Mouse (Mus musculus) CH12.LX (cell line): Measurements from ENCODE around the gene Olfr574. TPM values are rescaled to one million over a fixed set of nuclear protein-coding genes. Genes with fewer than 3 reads are reported as not detected.

ENCODE experiments used
- DNase-seq: peaks from one replicate; pipeline ENCODE4 v3.0.0-alpha.2; 2013; ENCODE audit errors: extremely low read depth
- H3K27ac ChIP-seq: 2 replicates; pipeline ENCODE4 v1.5.1; 2012; ENCODE audit warnings: low read depth, mild to moderate bottlenecking, control low read depth, moderate library complexity; ENCODE audit not compliant: insufficient read depth
- H3K27me3 ChIP-seq: replicated peaks from 2 replicates; pipeline ENCODE3; 2012; ENCODE audit warnings: inconsistent platforms
- H3K36me3 ChIP-seq, 2 experiments: replicated peaks in 1 of 2; 2 replicates each; pipeline versions ENCODE3 to v1.6.1; 2012; ENCODE audit warnings: inconsistent platforms in 1 of 2, low read length in 1 of 2, mild to moderate bottlenecking in 1 of 2, mixed read lengths in 1 of 2, moderate library complexity in 1 of 2; ENCODE audit not compliant: control insufficient read depth in 1 of 2, insufficient read depth in 1 of 2
- H3K4me1 ChIP-seq, 2 experiments: 2 replicates each; pipeline ENCODE4 v1.6.1; 2012; ENCODE audit warnings: inconsistent platforms in 1 of 2, moderate library complexity in 1 of 2; ENCODE audit not compliant: insufficient read depth in 2 of 2, control insufficient read depth in 1 of 2
- H3K4me2 ChIP-seq: 2 replicates; pipeline ENCODE4 v1.6.1; 2012; ENCODE audit warnings: low read depth, mild to moderate bottlenecking, control low read depth; ENCODE audit not compliant: poor library complexity, insufficient read depth, severe bottlenecking
- H3K4me3 ChIP-seq, 3 experiments: fragments of 150-350 bp in 1 of 3; sonication (generic) in 1 of 3; replicated peaks in 1 of 3; 2 replicates each; pipeline versions ENCODE3 to v1.5.1; 2011 to 2012; ENCODE audit warnings: low read depth in 2 of 3, low read length in 2 of 3, mild to moderate bottlenecking in 2 of 3, moderate library complexity in 2 of 3, control low read depth in 1 of 3, improper control_type of control experiment in 1 of 3, inconsistent platforms in 1 of 3, mixed read lengths in 1 of 3; ENCODE audit not compliant: poor library complexity in 1 of 3
- H3K79me2 ChIP-seq: replicated peaks from 2 replicates; pipeline ENCODE4 v1.6.1; 2012; ENCODE audit warnings: mild to moderate bottlenecking, moderate library complexity; ENCODE audit not compliant: control insufficient read depth, poor library complexity, insufficient read depth, severe bottlenecking; ENCODE audit errors: extremely low read depth
- H3K9ac ChIP-seq: 2 replicates; pipeline ENCODE4 v1.6.1; 2012; ENCODE audit warnings: low read depth, mild to moderate bottlenecking, control low read depth, moderate library complexity; ENCODE audit not compliant: insufficient read depth
- H3K9me3 ChIP-seq: replicated peaks from 2 replicates; pipeline ENCODE3; 2012; ENCODE audit warnings: low read length, inconsistent platforms, mixed read lengths
- CHD2 ChIP-seq: IDR thresholded peaks from 2 replicates; pipeline ENCODE4 v1.6.1; 2011; ENCODE audit warnings: low read length, improper control_type of control experiment
- E2F4 ChIP-seq: IDR thresholded peaks from 2 replicates; pipeline ENCODE4 v1.6.1; 2011; ENCODE audit warnings: low read depth, low read length, improper control_type of control experiment; ENCODE audit not compliant: insufficient replicate concordance
- EP300 ChIP-seq: IDR thresholded peaks from 2 replicates; pipeline ENCODE4 v1.6.1; 2011; ENCODE audit warnings: low read length, improper control_type of control experiment
- ETS1 ChIP-seq: conservative IDR thresholded peaks from 2 replicates; pipeline ENCODE4 v1.6.1; 2012; ENCODE audit warnings: low read depth, mild to moderate bottlenecking, inconsistent platforms, low read length, improper control_type of control experiment, moderate library complexity
- IRF4 ChIP-seq: IDR thresholded peaks from 2 replicates; pipeline ENCODE4 v1.6.1; 2014; ENCODE audit warnings: low read depth, mild to moderate bottlenecking, inconsistent platforms, low read length, improper control_type of control experiment
- JUN ChIP-seq: IDR thresholded peaks from 2 replicates; pipeline ENCODE4 v1.6.1; 2011; ENCODE audit warnings: low read depth, mild to moderate bottlenecking, low read length, improper control_type of control experiment, moderate library complexity; ENCODE audit not compliant: insufficient read depth
- KAT2A ChIP-seq: IDR thresholded peaks from 2 replicates; pipeline ENCODE4 v1.6.1; 2012; ENCODE audit warnings: low read length, improper control_type of control experiment, inconsistent platforms; ENCODE audit not compliant: insufficient replicate concordance
- MAFK ChIP-seq: IDR thresholded peaks from 2 replicates; pipeline ENCODE4 v1.6.1; 2011; ENCODE audit warnings: low read length, improper control_type of control experiment; ENCODE audit not compliant: insufficient replicate concordance
- MAX ChIP-seq: IDR thresholded peaks from 2 replicates; pipeline ENCODE4 v1.6.1; 2011; ENCODE audit warnings: low read length, improper control_type of control experiment
- NELFE ChIP-seq: IDR thresholded peaks from 2 replicates; pipeline ENCODE4 v1.6.1; 2011; ENCODE audit warnings: low read depth, low read length, improper control_type of control experiment
- POLR2A ChIP-seq: IDR thresholded peaks from 2 replicates; pipeline ENCODE4 v1.6.1; 2011; ENCODE audit warnings: low read depth, mild to moderate bottlenecking, improper control_type of control experiment, low read length
- RCOR1 ChIP-seq: conservative IDR thresholded peaks from 2 replicates; pipeline ENCODE4 v1.6.1; 2012; ENCODE audit warnings: low read depth, mild to moderate bottlenecking, inconsistent platforms, low read length, improper control_type of control experiment
- SIN3A ChIP-seq: IDR thresholded peaks from 2 replicates; pipeline ENCODE4 v1.6.1; 2012; ENCODE audit warnings: low read length, improper control_type of control experiment, inconsistent platforms
- SMC3 ChIP-seq: IDR thresholded peaks from 2 replicates; pipeline ENCODE4 v1.6.1; 2011; ENCODE audit warnings: low read depth, low read length, improper control_type of control experiment
- TCF12 ChIP-seq: IDR thresholded peaks from 2 replicates; pipeline ENCODE4 v1.6.1; 2014; ENCODE audit warnings: low read depth, mild to moderate bottlenecking, inconsistent platforms, low read length, improper control_type of control experiment
- ZC3H11A ChIP-seq: IDR thresholded peaks from 2 replicates; pipeline ENCODE4 v1.6.1; 2012; ENCODE audit warnings: low read depth, mild to moderate bottlenecking, inconsistent platforms, low read length, improper control_type of control experiment
- ZNF384 ChIP-seq: IDR thresholded peaks from 2 replicates; pipeline ENCODE4 v1.6.1; 2012; ENCODE audit warnings: low read depth, low read length, improper control_type of control experiment, inconsistent platforms
- dilution Hi-C: fragments of 300-500 bp; cut with MboI; formaldehyde crosslinking; loops from 2 replicates; pipeline ENCODE4 v1.14.3; 2020; ENCODE audit warnings: low sequenced_read_pairs; ENCODE audit not compliant: extremely low pct_unique_long_range_greater_than_20kb, extremely low pct_ligation_motif_present
- in situ Hi-C: fragments of 300-500 bp; cut with MboI; formaldehyde crosslinking; loops from 3 replicates; pipeline ENCODE4 v1.14.3; 2019; ENCODE audit warnings: low sequenced_read_pairs, low pct_ligation_motif_present, low pct_unique_long_range_greater_than_20kb, mixed read lengths
- polyA plus RNA-seq: library from polyadenylated mRNA; unstranded; fragments of >175 nt; gene quantifications from 2 replicates; pipeline ENCODE4 v1.2.1, GENCODE M21; 2012; ENCODE audit warnings: low read depth; ENCODE audit not compliant: insufficient read length
- total RNA-seq, 2 experiments: library from RNA; depleted of rRNA; stranded (reverse); fragments of 300-350 nt in 1 of 2; fragments of >200 nt in 1 of 2; gene quantifications; 2 replicates each; pipeline ENCODE4 v1.2.3; 2012 to 2014

Gene Olfr574
- total and polyA plus RNA-seq, 3 experiments: not detected

DNA sequence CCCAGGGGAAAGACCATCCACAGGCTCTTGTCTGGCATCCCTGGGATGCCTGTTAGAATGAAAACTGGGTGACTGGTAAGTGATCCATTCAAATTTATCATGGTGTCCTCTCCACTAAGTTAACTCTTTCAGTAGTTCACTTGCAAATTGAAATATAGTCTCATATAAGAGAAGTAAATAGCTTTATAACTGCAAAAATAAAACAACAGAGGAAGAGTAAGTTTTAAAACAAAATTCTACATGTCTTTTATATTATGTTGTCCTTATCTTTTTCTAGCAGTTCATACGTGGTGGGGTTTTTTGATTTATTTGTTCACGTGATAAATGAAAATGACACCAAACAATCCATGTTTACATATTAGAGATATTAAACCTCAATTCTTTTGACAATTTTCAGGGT, 5.8 kb upstream of the Olfr574 start, which contains the start of gene Olfr573-ps1:
TSS of gene Olfr573-ps1 (minus strand) at position 101 of the 400 bp plus-strand sequence.
- Histone ChIP-seq H3K4me1 (no peaks in the 10 kb centered on the region), H3K9me3 (no peaks in the 10 kb centered on the region), H3K4me3 (no peak within 1 kb of the TSS), H3K27ac (no peak within 1 kb of the TSS), H3K9ac (no peak within 1 kb of the TSS), H3K27me3 (no peaks in the 10 kb centered on the region), H3K36me3 (no peaks in the 10 kb centered on the region), H3K79me2 (no peaks in the 10 kb centered on the region), H3K4me2 (no peak within 1 kb of the TSS)
- DNase-seq: no peak
- in situ Hi-C loops: no loop called here
- dilution Hi-C loops: no loop called here
- TF ChIP-seq RCOR1 (no peak), EP300 (no peak), MAX (no peak), TCF12 (no peak), JUN (no peak), ZC3H11A (no peak), IRF4 (no peak), SIN3A (no peak), ZNF384 (no peak), POLR2A (no peak)

DNA sequence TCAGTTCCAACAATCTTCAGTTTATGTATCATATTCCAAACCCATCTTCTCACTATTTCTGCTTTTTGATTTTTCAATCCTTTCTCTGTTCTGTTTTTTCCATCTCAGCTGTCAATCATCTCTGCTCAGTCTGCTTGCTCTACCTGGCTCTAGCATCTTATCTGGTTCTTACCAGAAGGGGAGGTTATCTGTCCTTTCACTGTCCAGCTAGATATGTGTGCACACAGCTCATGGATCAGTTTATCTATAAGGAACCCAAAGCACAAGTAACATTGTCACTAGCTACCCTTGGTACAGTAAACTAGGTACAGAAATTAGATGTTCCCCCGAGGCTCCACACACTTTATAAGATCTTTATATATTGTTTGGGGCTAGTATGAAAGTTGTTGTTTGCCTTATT, 4.8 kb upstream of the Olfr574 start:
- no peaks in the 10 kb centered on the region for H3K36me3 ChIP-seq
- no peak for DNase-seq
- no peak for TF ChIP-seq MAFK
- no peak overlapping the region for H3K4me2 ChIP-seq
- no peaks in the 10 kb centered on the region for H3K4me1 ChIP-seq
- no peaks in the 10 kb centered on the region for H3K79me2 ChIP-seq
- no peaks in the 10 kb centered on the region for H3K9me3 ChIP-seq
- no peak overlapping the region for H3K27ac ChIP-seq
- in situ Hi-C loops: no loop called here
- dilution Hi-C loops: no loop called here
- no peak overlapping the region for H3K4me3 ChIP-seq
- no peak overlapping the region for H3K9ac ChIP-seq
- H3K27me3 ChIP-seq: no peaks in the 10 kb centered on the region

DNA sequence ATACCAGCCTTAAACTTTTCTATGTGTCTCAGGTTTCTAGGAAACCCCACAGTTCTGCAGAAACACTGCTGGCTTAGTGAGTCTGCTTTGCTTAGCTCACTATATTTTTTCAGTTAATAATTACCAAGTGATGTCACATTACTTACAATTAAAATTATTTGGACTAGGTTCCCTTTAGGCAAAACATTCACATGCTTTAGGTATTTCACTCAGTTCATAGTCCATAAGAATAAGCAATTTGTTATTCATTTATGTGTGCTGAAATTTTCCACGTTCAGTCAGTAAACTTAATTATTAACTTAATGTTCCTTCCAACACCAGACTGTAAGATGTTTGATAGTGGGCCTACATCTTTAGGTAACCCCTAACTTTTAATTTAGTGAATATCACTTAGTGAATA, 2.5 kb downstream of the Olfr574 start:
- H3K9me3 ChIP-seq: no peaks in the 10 kb centered on the region
- dilution Hi-C loops: no loop called here
- no peak for TF ChIP-seq KAT2A
- no peak for TF ChIP-seq ETS1
- no peak for TF ChIP-seq E2F4
- no peak for TF ChIP-seq NELFE
- no peak for TF ChIP-seq CHD2
- no peak for TF ChIP-seq TCF12
- TF ChIP-seq SMC3: no peak

More for the DNA sequence above, 2.5 kb downstream of the Olfr574 start:
- Histone ChIP-seq H3K4me2 (no peak overlapping the region), H3K9ac (no peak overlapping the region), H3K4me1 (no peaks in the 10 kb centered on the region), H3K79me2 (no peaks in the 10 kb centered on the region), H3K27me3 (no peaks in the 10 kb centered on the region), H3K27ac (no peak overlapping the region), H3K4me3 (no peak overlapping the region), H3K36me3 (no peaks in the 10 kb centered on the region)
- no peak for DNase-seq
- in situ Hi-C loops: no loop called here
